Mouse (Mus musculus) olfactory bulb, adult 2 months (tissue): Measurements from ENCODE around the gene Arhgap9. TPM values are rescaled to one million over a fixed set of nuclear protein-coding genes. Genes with fewer than 3 reads are reported as not detected.
A peak's percentile ranks its signal among the peaks of the same experiment; 100 is the strongest.

Experiments
- H3K27ac ChIP-seq: fragments of 200-500 bp; 2 replicates; pipeline ENCODE4 v1.5.1; 2012; ENCODE audit warnings: low read depth, low read length; ENCODE audit not compliant: insufficient read depth
- H3K4me1 ChIP-seq: fragments of 200-500 bp; 2 replicates; pipeline ENCODE4 v1.6.1; 2012; ENCODE audit warnings: low read length; ENCODE audit not compliant: control insufficient read depth, insufficient read depth
- H3K4me3 ChIP-seq: fragments of 200-500 bp; 2 replicates; pipeline ENCODE4 v1.5.1; 2012; ENCODE audit warnings: mild to moderate bottlenecking, low read depth, low read length, moderate library complexity; ENCODE audit not compliant: insufficient read depth
- CTCF ChIP-seq: fragments of 200-500 bp; IDR thresholded peaks from 2 replicates; pipeline ENCODE4 v1.5.1; 2012; ENCODE audit warnings: low read depth, mild to moderate bottlenecking, low read length, moderate library complexity; ENCODE audit not compliant: insufficient read depth
- POLR2A ChIP-seq: fragments of 200-500 bp; IDR thresholded peaks from 2 replicates; pipeline ENCODE4 v1.6.1; 2012; ENCODE audit warnings: mild to moderate bottlenecking, low read depth, low read length, moderate library complexity; ENCODE audit not compliant: insufficient read depth
- WGBS: fragments of 180-500 bp; shearing (Covaris S2); methylation state at CpG from one replicate; pipeline ENCODE4 v1.1.7; 2018; 5-methylcytosine and 5-hydroxymethylcytosine counted together
- polyA plus RNA-seq: library from polyadenylated mRNA; stranded (reverse); fragments of >200 nt; gene quantifications from 2 replicates; pipeline ENCODE4 v1.2.4, GENCODE M21; 2012; ENCODE audit warnings: low replicate concordance; ENCODE audit not compliant: missing spikeins, insufficient read depth, insufficient read length

The Arhgap9 gene
- polyA plus RNA-seq, 1 experiment = not detected

- Histone ChIP-seq H3K4me3 (peak overlapping the region; percentile 37), H3K4me1 (peaks cover 17% of the 10 kb centered on the region), H3K27ac (no peak overlapping the region)
- TF ChIP-seq POLR2A = no peak
- no peak for TF ChIP-seq CTCF
- 1% methylated on average over 42 of the region's 42 CpGs for WGBS
Measured at GRCm38 (mm10) chr10:127339683-127340576, 18.2 kb downstream of the Arhgap9 start.

- Histone ChIP-seq H3K27ac (no peak overlapping the region), H3K4me3 (no peak overlapping the region), H3K4me1 (peaks cover 17% of the 10 kb centered on the region)
- TF ChIP-seq CTCF (no peak), POLR2A (no peak)
- 8% methylated on average over 27 of the region's 27 CpGs for WGBS
Measured at GRCm38 (mm10) chr10:127340577-127341359, 19.0 kb downstream of the Arhgap9 start.

- no peak overlapping the region for H3K4me3 ChIP-seq
- no peak overlapping the region for H3K27ac ChIP-seq
- H3K4me1 ChIP-seq = peaks cover 17% of the 10 kb centered on the region
- TF ChIP-seq CTCF (no peak), POLR2A (no peak)
- 1% methylated on average over 11 of the region's 11 CpGs for WGBS
Measured at GRCm38 (mm10) chr10:127341360-127341690, 19.6 kb downstream of the Arhgap9 start.

- H3K27ac ChIP-seq = no peak within 1 kb of the TSS
- WGBS = under 1% methylated on average over 29 of the region's 29 CpGs
- TF ChIP-seq CTCF (peak; percentile 56; the same call in 1 of the 2 replicates), POLR2A (no peak)
- H3K4me1 ChIP-seq = peaks cover 17% of the 10 kb centered on the region
- peak within 1 kb of the TSS; percentile 18 for H3K4me3 ChIP-seq
Measured at GRCm38 (mm10) chr10:127341891-127342639, 20.3 kb downstream of the Arhgap9 start, which contains the start of gene Gli1. Gene Gli1 (minus strand): TSS chr10:127341974.

- no peak overlapping the region for H3K4me3 ChIP-seq
- H3K27ac ChIP-seq = no peak overlapping the region
- no peak for TF ChIP-seq CTCF
- no peak for TF ChIP-seq POLR2A
- 78% methylated on average over 3 of the region's 3 CpGs for WGBS
- H3K4me1 ChIP-seq = peaks cover 17% of the 10 kb centered on the region
Measured at GRCm38 (mm10) chr10:127343029-127343428, 21.3 kb downstream of the Arhgap9 start.

- TF ChIP-seq POLR2A = no peak
- TF ChIP-seq CTCF = no peak
- no peak overlapping the region for H3K27ac ChIP-seq
- WGBS = 91% methylated on average over 3 of the region's 3 CpGs
- peaks cover 16% of the 10 kb centered on the region for H3K4me1 ChIP-seq
- no peak overlapping the region for H3K4me3 ChIP-seq
Measured at GRCm38 (mm10) chr10:127346173-127346572, 24.4 kb downstream of the Arhgap9 start.

- Histone ChIP-seq H3K4me3 (no peak overlapping the region), H3K27ac (no peak overlapping the region), H3K4me1 (peaks cover 23% of the 10 kb centered on the region)
- TF ChIP-seq POLR2A = no peak
- TF ChIP-seq CTCF = no peak
- 68% methylated on average over 4 of the region's 4 CpGs for WGBS
Measured at GRCm38 (mm10) chr10:127348957-127349356, 27.2 kb downstream of the Arhgap9 start.

GRCm38 (mm10) chr10:127349810-127350209 is 28.0 kb downstream of the Arhgap9 start:
- TF ChIP-seq POLR2A = no peak
- no peak for TF ChIP-seq CTCF
- Histone ChIP-seq H3K4me3 (no peak overlapping the region), H3K4me1 (peaks cover 28% of the 10 kb centered on the region), H3K27ac (no peak overlapping the region)
- 82% methylated on average over 8 of the region's 8 CpGs for WGBS
